Mouse (Mus musculus) midbrain, embryonic 15.5 days (tissue): ENCODE measurements at regions not wholly inside any gene's neighbourhood (a gene's known extent, or its start where the extent isn't known, plus 50 kb on each side); places are given as distances from the start of the nearest gene placed in this dataset.
A peak's percentile ranks its signal among the peaks of the same experiment; 100 is the strongest.

Source experiments
- ATAC-seq: fragments of 200-750 bp; cut with Nextera tagmentation; replicated peaks from 2 replicates; pipeline ENCODE4 v1.8.0; 2017; ENCODE audit warnings: moderate TSS enrichment
- H3K27ac ChIP-seq: fragments of 300-500 bp; sonication (generic); 2 replicates; pipeline ENCODE4 v1.5.1; 2015; ENCODE audit warnings: mild to moderate bottlenecking, inconsistent platforms
- H3K27me3 ChIP-seq: fragments of 300-500 bp; sonication (generic); replicated peaks from 2 replicates; pipeline ENCODE4 v1.6.1; 2015; ENCODE audit warnings: inconsistent platforms
- H3K36me3 ChIP-seq: fragments of 300-500 bp; sonication (generic); replicated peaks from 2 replicates; pipeline ENCODE4 v1.6.1; 2015; ENCODE audit warnings: inconsistent platforms
- H3K4me1 ChIP-seq: fragments of 300-500 bp; sonication (generic); 2 replicates; pipeline ENCODE4 v1.6.1; 2015; ENCODE audit warnings: inconsistent platforms
- H3K4me2 ChIP-seq: fragments of 300-500 bp; sonication (generic); 2 replicates; pipeline ENCODE4 v1.6.1; 2015; ENCODE audit warnings: inconsistent platforms, mild to moderate bottlenecking, moderate library complexity
- H3K4me3 ChIP-seq: fragments of 300-500 bp; sonication (generic); 2 replicates; pipeline ENCODE4 v1.5.1; 2015; ENCODE audit warnings: mild to moderate bottlenecking, inconsistent platforms
- H3K9ac ChIP-seq: fragments of 300-500 bp; sonication (generic); 2 replicates; pipeline ENCODE4 v1.6.1; 2015; ENCODE audit warnings: mild to moderate bottlenecking, inconsistent platforms
- H3K9me3 ChIP-seq: fragments of 300-500 bp; sonication (generic); 2 replicates; pipeline ENCODE4 v1.6.1; 2016; ENCODE audit warnings: inconsistent platforms
- WGBS: fragments of 180-500 bp; shearing (Covaris S2); methylation state at CpG from one replicate; pipeline ENCODE4 v1.1.7; 2015; ENCODE audit warnings: mixed read lengths; 5-methylcytosine and 5-hydroxymethylcytosine counted together

GRCm38 (mm10) chr6:51728816-51729562 lies 205.3 kb downstream of the Snx10 start:
- H3K9ac ChIP-seq = no peak overlapping the region
- no peak overlapping the region for H3K4me2 ChIP-seq
- no peaks in the 10 kb centered on the region for H3K27me3 ChIP-seq
- no peaks in the 10 kb centered on the region for H3K36me3 ChIP-seq
- peak overlapping the region; percentile 14; the same call in 1 of the 2 replicates for H3K27ac ChIP-seq
- H3K4me1 ChIP-seq = peaks cover 12% of the 10 kb centered on the region
- WGBS = 68% methylated on average over 10 of the region's 10 CpGs
- H3K4me3 ChIP-seq = no peak overlapping the region
- ATAC-seq = no peak
- no peaks in the 10 kb centered on the region for H3K9me3 ChIP-seq

GRCm38 (mm10) chr6:51730564-51731351 lies 207.1 kb downstream of the Snx10 start:
- peaks cover 12% of the 10 kb centered on the region for H3K4me1 ChIP-seq
- H3K27ac ChIP-seq = peak overlapping the region; percentile 35
- no peak overlapping the region for H3K4me3 ChIP-seq
- no peak overlapping the region for H3K4me2 ChIP-seq
- ATAC-seq = no peak
- H3K9ac ChIP-seq = no peak overlapping the region
- H3K27me3 ChIP-seq = no peaks in the 10 kb centered on the region
- no peaks in the 10 kb centered on the region for H3K36me3 ChIP-seq
- H3K9me3 ChIP-seq = no peaks in the 10 kb centered on the region
- WGBS = 54% methylated on average over 17 of the region's 17 CpGs

- no peak for ATAC-seq
- H3K4me3 ChIP-seq = no peak overlapping the region
- no peaks in the 10 kb centered on the region for H3K9me3 ChIP-seq
- peak overlapping the region; percentile 21; the same call in 1 of the 2 replicates for H3K27ac ChIP-seq
- WGBS = 70% methylated on average over 11 of the region's 11 CpGs
- no peaks in the 10 kb centered on the region for H3K36me3 ChIP-seq
- no peak overlapping the region for H3K4me2 ChIP-seq
- no peaks in the 10 kb centered on the region for H3K27me3 ChIP-seq
- peaks cover 12% of the 10 kb centered on the region for H3K4me1 ChIP-seq
- H3K9ac ChIP-seq = no peak overlapping the region
These were observed 208.7 kb downstream of the Snx10 start for GRCm38 (mm10) chr6:51732298-51732895.

- Histone ChIP-seq H3K4me2 (no peak overlapping the region), H3K9me3 (no peaks in the 10 kb centered on the region), H3K4me1 (peaks cover 3% of the 10 kb centered on the region), H3K27me3 (no peaks in the 10 kb centered on the region), H3K9ac (no peak overlapping the region), H3K27ac (no peak overlapping the region), H3K4me3 (no peak overlapping the region), H3K36me3 (no peaks in the 10 kb centered on the region)
- WGBS = 84% methylated on average over 5 of the region's 5 CpGs
- no peak for ATAC-seq
These were observed 212.3 kb downstream of the Snx10 start for GRCm38 (mm10) chr6:51736051-51736450.

- Histone ChIP-seq H3K9me3 (no peaks in the 10 kb centered on the region), H3K4me3 (no peak overlapping the region), H3K4me2 (peak overlapping the region; percentile 11; the same call in 1 of the 2 replicates), H3K27me3 (no peaks in the 10 kb centered on the region), H3K4me1 (peaks cover 32% of the 10 kb centered on the region), H3K36me3 (no peaks in the 10 kb centered on the region), H3K9ac (no peak overlapping the region), H3K27ac (peak overlapping the region; percentile 19; the same call in 1 of the 2 replicates)
- no peak for ATAC-seq
- WGBS = 38% methylated on average over 15 of the region's 15 CpGs
These were observed 219.5 kb downstream of the Snx10 start for GRCm38 (mm10) chr6:51743105-51743660.

- Histone ChIP-seq H3K9me3 (no peaks in the 10 kb centered on the region), H3K27ac (no peak overlapping the region), H3K27me3 (no peaks in the 10 kb centered on the region), H3K4me2 (no peak overlapping the region), H3K4me3 (no peak overlapping the region), H3K36me3 (no peaks in the 10 kb centered on the region), H3K9ac (no peak overlapping the region), H3K4me1 (peaks cover 32% of the 10 kb centered on the region)
- 79% methylated on average over 2 of the region's 2 CpGs for WGBS
- ATAC-seq = no peak
These were observed 220.9 kb downstream of the Snx10 start for GRCm38 (mm10) chr6:51744607-51745006.

GRCm38 (mm10) chr6:51754239-51754681 lies 230.6 kb downstream of the Snx10 start:
- Histone ChIP-seq H3K27me3 (no peaks in the 10 kb centered on the region), H3K4me2 (no peak overlapping the region), H3K4me1 (peaks cover 9% of the 10 kb centered on the region; the same call in 1 of the 2 replicates), H3K9ac (no peak overlapping the region), H3K27ac (peak overlapping the region; percentile 68), H3K4me3 (no peak overlapping the region), H3K9me3 (no peaks in the 10 kb centered on the region), H3K36me3 (no peaks in the 10 kb centered on the region)
- no peak; the same call in 1 of the 2 replicates for ATAC-seq
- WGBS = 40% methylated on average over 8 of the region's 8 CpGs

- no peak for ATAC-seq
- H3K9ac ChIP-seq = no peak overlapping the region
- H3K27me3 ChIP-seq = no peaks in the 10 kb centered on the region
- H3K27ac ChIP-seq = no peak overlapping the region
- H3K4me2 ChIP-seq = no peak overlapping the region
- H3K4me1 ChIP-seq = peaks cover 9% of the 10 kb centered on the region; the same call in 1 of the 2 replicates
- no peaks in the 10 kb centered on the region for H3K36me3 ChIP-seq
- H3K4me3 ChIP-seq = no peak overlapping the region
- H3K9me3 ChIP-seq = no peaks in the 10 kb centered on the region
- WGBS = 85% methylated on average over 3 of the region's 3 CpGs
These were observed 233.4 kb downstream of the Snx10 start for GRCm38 (mm10) chr6:51757131-51757530.

- no peak for ATAC-seq
- H3K9me3 ChIP-seq = no peaks in the 10 kb centered on the region
- no peak overlapping the region for H3K27ac ChIP-seq
- H3K9ac ChIP-seq = no peak overlapping the region
- H3K4me3 ChIP-seq = no peak overlapping the region
- no peaks in the 10 kb centered on the region for H3K36me3 ChIP-seq
- WGBS = 90% methylated on average over 4 of the region's 4 CpGs
- H3K4me2 ChIP-seq = no peak overlapping the region
- H3K4me1 ChIP-seq = peaks cover 9% of the 10 kb centered on the region; the same call in 1 of the 2 replicates
- no peaks in the 10 kb centered on the region for H3K27me3 ChIP-seq
These were observed 234.0 kb downstream of the Snx10 start for GRCm38 (mm10) chr6:51757746-51758145.

- no peaks in the 10 kb centered on the region for H3K36me3 ChIP-seq
- peaks cover 5% of the 10 kb centered on the region; the same call in 1 of the 2 replicates for H3K4me1 ChIP-seq
- no peak overlapping the region for H3K4me2 ChIP-seq
- no peak overlapping the region for H3K4me3 ChIP-seq
- WGBS = 83% methylated on average over 3 of the region's 3 CpGs
- no peak overlapping the region for H3K27ac ChIP-seq
- no peaks in the 10 kb centered on the region for H3K27me3 ChIP-seq
- ATAC-seq = no peak
- no peaks in the 10 kb centered on the region for H3K9me3 ChIP-seq
- no peak overlapping the region for H3K9ac ChIP-seq
These were observed 235.1 kb downstream of the Snx10 start for GRCm38 (mm10) chr6:51758781-51759180.

GRCm38 (mm10) chr6:51760372-51760771 lies 236.7 kb downstream of the Snx10 start:
- WGBS = 78% methylated on average over 5 of the region's 5 CpGs

GRCm38 (mm10) chr6:51761506-51761905 lies 237.8 kb downstream of the Snx10 start:
- WGBS = 79% methylated on average over 5 of the region's 5 CpGs
- Histone ChIP-seq H3K9me3 (no peaks in the 10 kb centered on the region), H3K36me3 (no peaks in the 10 kb centered on the region), H3K27ac (no peak overlapping the region; the same call in 1 of the 2 replicates), H3K4me1 (peaks cover 3% of the 10 kb centered on the region), H3K27me3 (no peaks in the 10 kb centered on the region), H3K9ac (no peak overlapping the region), H3K4me3 (no peak overlapping the region), H3K4me2 (no peak overlapping the region)
- ATAC-seq = no peak

More at GRCm38 (mm10) chr6:51760372-51760771, 236.7 kb downstream of the Snx10 start:
- H3K27me3 ChIP-seq = no peaks in the 10 kb centered on the region
- H3K36me3 ChIP-seq = no peaks in the 10 kb centered on the region
- no peak overlapping the region for H3K4me3 ChIP-seq
- no peak overlapping the region for H3K9ac ChIP-seq
- H3K27ac ChIP-seq = no peak overlapping the region
- ATAC-seq = no peak
- H3K4me2 ChIP-seq = no peak overlapping the region
- H3K9me3 ChIP-seq = no peaks in the 10 kb centered on the region
- H3K4me1 ChIP-seq = no peaks in the 10 kb centered on the region
